Mouse (Mus musculus) heart, embryonic 13.5 days (tissue): ENCODE measurements around the gene Lalba. TPM values are rescaled to one million over a fixed set of nuclear protein-coding genes. Genes with fewer than 3 reads are reported as not detected.
"Not testable (repeated sequence)": the region's sequence is repeated elsewhere in the genome, so short reads cannot be mapped to it uniquely, and the experiment has no call there.

ENCODE experiments used
- ATAC-seq: fragments of 200-750 bp; cut with Nextera tagmentation; 2 replicates; pipeline ENCODE4 v1.8.0; 2017; ENCODE audit warnings: moderate TSS enrichment; ENCODE audit not compliant: insufficient number of reproducible peaks, low FRiP score, low TSS enrichment; ENCODE audit errors: extremely low read depth
- H3K27ac ChIP-seq: fragments of 300-500 bp; sonication (generic); replicated peaks from 2 replicates; pipeline ENCODE4 v1.5.1; 2015; ENCODE audit warnings: moderate library complexity, mild to moderate bottlenecking, inconsistent platforms
- H3K27me3 ChIP-seq: fragments of 300-500 bp; sonication (generic); replicated peaks from 2 replicates; pipeline ENCODE4 v1.6.1; 2015; ENCODE audit warnings: mild to moderate bottlenecking, inconsistent platforms
- H3K36me3 ChIP-seq: fragments of 300-500 bp; sonication (generic); 2 replicates; pipeline ENCODE4 v1.6.1; 2015; ENCODE audit warnings: mild to moderate bottlenecking, inconsistent platforms
- H3K4me1 ChIP-seq: fragments of 300-500 bp; sonication (generic); 2 replicates; pipeline ENCODE4 v1.6.1; 2015; ENCODE audit warnings: inconsistent platforms
- H3K4me2 ChIP-seq: fragments of 300-500 bp; sonication (generic); 2 replicates; pipeline ENCODE4 v1.6.1; 2015; ENCODE audit warnings: inconsistent platforms, mild to moderate bottlenecking, moderate library complexity
- H3K4me3 ChIP-seq: fragments of 300-500 bp; sonication (generic); 2 replicates; pipeline ENCODE4 v1.5.1; 2015; ENCODE audit warnings: moderate library complexity, mild to moderate bottlenecking, inconsistent platforms
- H3K9ac ChIP-seq: fragments of 300-500 bp; sonication (generic); 2 replicates; pipeline ENCODE4 v1.6.1; 2015; ENCODE audit warnings: inconsistent platforms, mild to moderate bottlenecking, moderate library complexity
- H3K9me3 ChIP-seq: fragments of 300-500 bp; sonication (generic); 2 replicates; pipeline ENCODE4 v1.6.1; 2016; ENCODE audit warnings: inconsistent platforms
- WGBS: fragments of 180-500 bp; shearing (Covaris S2); methylation state at CpG from one replicate; pipeline ENCODE4 v1.1.7; 2015; ENCODE audit warnings: mixed read lengths; 5-methylcytosine and 5-hydroxymethylcytosine counted together
- microRNA-seq: library from miRNA; unstranded; fragments of <30 nt; microRNA quantifications from one replicate; pipeline ENCODE4, GENCODE M21; 2016
- polyA plus RNA-seq: library from polyadenylated mRNA; unstranded; fragments of >200 nt; fragmentation: Nextera tagmentation; extraction: Ambion mirVana; gene quantifications from 2 replicates; pipeline ENCODE4 v1.2.1, GENCODE M21; 2015

The Lalba gene
- polyA plus RNA-seq, 1 experiment from 2014 or later = not detected

- ATAC-seq, H3K36me3 ChIP-seq, H3K27me3 ChIP-seq, H3K9ac ChIP-seq, H3K4me2 ChIP-seq, H3K27ac ChIP-seq, H3K4me3 ChIP-seq, H3K9me3 ChIP-seq, H3K4me1 ChIP-seq: not testable (repeated sequence)
- 68% methylated on average over 5 of the region's 5 CpGs for WGBS
Observed at GRCm38 (mm10) chr15:98430925-98431324, 51.6 kb downstream of the Lalba start, which contains the start of gene Olfr282. Gene Olfr282, plus strand, starts transcription at chr15:98431225.

Small RNAs within 50 kb of the gene (microRNA-seq; reads per million reads assigned to microRNA genes)
- gene Mir1291 = 1.0 reads per million

Other genes starting within 250 kb of the Lalba start
- not detected in 2 replicates for gene Olfr286, start 248.3 kb downstream of the Lalba start, polyA plus RNA-seq
- not detected in 2 replicates for gene H1fnt, start 225.4 kb downstream of the Lalba start, polyA plus RNA-seq
- 1.1 TPM in 2 replicates for gene Zfp641, start 186.6 kb downstream of the Lalba start, polyA plus RNA-seq
- not detected in 2 replicates for gene Olfr285, start 165.4 kb downstream of the Lalba start, polyA plus RNA-seq
- gene Olfr284, start 141.7 kb downstream of the Lalba start, polyA plus RNA-seq = not detected in 2 replicates
- gene Olfr283, start 101.8 kb downstream of the Lalba start, polyA plus RNA-seq = not detected in 2 replicates
- gene Olfr282, start 51.5 kb downstream of the Lalba start, polyA plus RNA-seq = not detected in 2 replicates
- gene Olfr281, start 30.1 kb downstream of the Lalba start, polyA plus RNA-seq = not detected in 2 replicates
- not detected in 2 replicates for gene OR5BS1P, start 12.8 kb downstream of the Lalba start, polyA plus RNA-seq
- gene Olfr279, start 9.7 kb upstream of the Lalba start, polyA plus RNA-seq = not detected in 2 replicates
- 80.4 and 81.1 TPM in 2 replicates for gene Kansl2, start 51.5 kb upstream of the Lalba start, polyA plus RNA-seq
- gene Ccnt1, start 88.2 kb upstream of the Lalba start, polyA plus RNA-seq = 35.2 and 35.8 TPM in 2 replicates
- gene 4930415O20Rik, start 88.3 kb upstream of the Lalba start, polyA plus RNA-seq = 0.29 and 0.48 TPM in 2 replicates
- 29.0 and 32.4 TPM in 2 replicates for gene Adcy6, start 127.4 kb upstream of the Lalba start, polyA plus RNA-seq
- 9.5 and 10.8 TPM in 2 replicates for gene Cacnb3, start 148.1 kb upstream of the Lalba start, polyA plus RNA-seq
- 16.5 and 20.8 TPM in 2 replicates for gene Ddx23, start 180.2 kb upstream of the Lalba start, polyA plus RNA-seq
- 1.3 TPM in 2 replicates for gene Rnd1, start 194.7 kb upstream of the Lalba start, polyA plus RNA-seq
- 0.32 and 0.39 TPM in 2 replicates for gene Ccdc65, start 225.5 kb upstream of the Lalba start, polyA plus RNA-seq
- gene Fkbp11, start 245.5 kb upstream of the Lalba start, polyA plus RNA-seq = 19.8 and 24.5 TPM in 2 replicates